Mouse (Mus musculus) olfactory bulb, adult 2 months (tissue): Measurements from ENCODE around the gene Fbxw24.
"Not testable (repeated sequence)": the region's sequence is repeated elsewhere in the genome, so short reads cannot be mapped to it uniquely, and the experiment has no call there.

Experiments
- CTCF ChIP-seq: fragments of 200-500 bp; IDR thresholded peaks from 2 replicates; pipeline ENCODE4 v1.5.1; 2012; ENCODE audit warnings: low read depth, mild to moderate bottlenecking, low read length, moderate library complexity; ENCODE audit not compliant: insufficient read depth
- POLR2A ChIP-seq: fragments of 200-500 bp; IDR thresholded peaks from 2 replicates; pipeline ENCODE4 v1.6.1; 2012; ENCODE audit warnings: mild to moderate bottlenecking, low read depth, low read length, moderate library complexity; ENCODE audit not compliant: insufficient read depth

GRCm38 (mm10) chr9:109568162-109568561 lies 57.7 kb downstream of the Fbxw24 start, which contains the start of gene Fbxw15:
- not testable (repeated sequence) for TF ChIP-seq POLR2A, CTCF
